Mouse (Mus musculus) mouse embryonic stem cell (cell line): ENCODE measurements around the gene Anks1b.

ENCODE experiments used
- in situ Hi-C, 2 experiments: fragments of 300-500 bp; cut with MboI; formaldehyde crosslinking; loops; 1 replicate in 1 of 2; 3 replicates in 1 of 2; pipeline ENCODE4 v1.14.3; 2019 to 2020; ENCODE audit warnings: low sequenced_read_pairs in 2 of 2, low pct_unique_long_range_greater_than_20kb in 1 of 2, mixed read lengths in 1 of 2; ENCODE audit not compliant: unreplicated experiment in 1 of 2

Gene Anks1b

GRCm38 (mm10) chr10:89873146-89873950 is at the start of gene Anks1b:
TSS of gene Anks1b (plus strand) at chr10:89873509.
- in situ Hi-C loops: loop anchor here in 1 of 2 experiments (25.0 kb wide), 1 partner anchor 411 kb away; no protein-coding TSS in a partner anchor

DNA sequence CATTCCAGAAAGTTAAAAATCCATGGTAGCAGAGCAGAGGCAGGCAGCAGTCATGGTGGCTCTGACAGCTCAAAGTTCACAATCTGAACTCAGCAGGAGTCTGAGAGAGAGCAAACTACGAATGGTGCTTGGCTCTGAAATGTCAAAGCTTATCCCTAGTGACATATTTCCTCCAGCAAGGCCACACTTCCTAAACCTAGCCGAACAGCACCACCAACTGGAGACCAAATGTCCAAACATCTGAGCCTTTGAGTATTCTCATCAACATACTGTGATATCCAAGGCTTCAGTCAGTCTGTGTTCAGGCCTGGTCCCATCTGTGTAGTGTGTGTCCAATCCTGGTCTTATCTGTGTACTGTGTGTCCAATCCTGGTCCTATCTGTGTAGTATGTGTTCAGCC is 49.4 kb upstream of the Anks1b start:
- in situ Hi-C loops: no loop called here

GRCm38 (mm10) chr10:89826896-89827295 is 46.4 kb upstream of the Anks1b start:
- in situ Hi-C loops: no loop called here

DNA sequence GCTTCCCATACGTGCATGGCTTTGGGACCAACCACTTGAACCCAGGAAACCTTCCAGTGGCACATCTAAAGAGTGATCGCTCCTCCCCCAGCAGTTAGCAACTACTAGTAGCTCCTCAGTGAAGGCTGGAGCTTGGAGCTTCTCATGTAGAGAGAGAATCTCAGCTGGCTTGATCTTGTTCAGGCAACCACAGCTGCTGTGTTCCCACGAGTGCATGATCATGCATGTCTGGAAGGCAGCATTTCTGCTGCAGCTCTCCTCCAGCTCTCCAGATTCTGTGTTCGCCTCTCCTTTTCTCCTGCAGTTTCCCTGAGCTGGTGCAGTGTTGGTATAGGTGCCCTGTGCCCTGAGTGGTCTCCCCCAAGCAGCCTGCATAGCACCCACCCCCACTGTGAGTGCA is 41.0 kb upstream of the Anks1b start:
- in situ Hi-C loops: no loop called here

DNA sequence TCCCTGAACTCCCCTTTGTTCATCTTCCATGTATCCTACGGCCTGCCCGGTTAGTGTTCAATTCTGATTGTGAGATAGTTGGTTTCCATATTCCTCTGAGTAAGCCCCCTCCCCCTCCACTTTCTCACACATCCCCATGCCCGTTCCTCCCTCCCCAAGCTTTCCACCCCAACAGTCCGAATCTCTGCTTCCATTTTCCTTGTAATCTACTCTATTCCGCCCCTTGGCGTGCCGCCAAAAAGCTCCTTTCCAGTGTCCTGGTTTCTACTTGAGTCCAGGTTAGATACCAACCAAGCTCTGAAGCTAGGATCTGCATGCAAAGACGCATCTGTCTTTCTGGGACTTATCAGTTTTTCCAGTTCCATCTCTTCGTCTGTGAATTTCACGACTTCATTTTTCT is 40.1 kb upstream of the Anks1b start:
- in situ Hi-C loops: no loop called here

DNA sequence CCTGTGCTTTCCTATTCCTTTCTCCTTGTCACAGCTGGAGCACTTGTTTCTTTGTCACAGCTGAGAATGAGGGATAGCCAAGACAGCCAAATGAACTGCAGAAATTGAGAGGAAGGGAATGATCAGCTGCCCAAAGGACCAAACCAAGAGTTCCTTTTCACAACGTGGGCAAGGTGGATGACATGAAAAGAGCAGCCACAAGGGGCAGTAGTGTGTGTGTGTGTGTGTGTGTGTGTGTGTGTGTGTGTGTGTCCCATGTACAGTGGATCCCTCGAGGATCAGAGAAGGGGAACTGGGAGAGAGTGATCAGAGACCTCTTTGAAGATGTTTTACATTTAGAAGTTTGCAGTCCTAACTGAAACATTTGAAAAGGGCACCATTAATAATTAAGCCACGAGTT is 35.8 kb upstream of the Anks1b start:
- in situ Hi-C loops: no loop called here

- in situ Hi-C loops: no loop called here
These were observed 34.5 kb upstream of the Anks1b start for GRCm38 (mm10) chr10:89838834-89839233.

GRCm38 (mm10) chr10:89850951-89851350 is 22.4 kb upstream of the Anks1b start:
- in situ Hi-C loops: loop anchor here in 1 of 2 experiments (25.0 kb wide), 1 partner anchor 389 kb away; no protein-coding TSS in a partner anchor

- in situ Hi-C loops: loop anchor here in 1 of 2 experiments (25.0 kb wide), 1 partner anchor 393 kb away; no protein-coding TSS in a partner anchor
These were observed 17.9 kb upstream of the Anks1b start for GRCm38 (mm10) chr10:89855251-89855875.

GRCm38 (mm10) chr10:89856286-89856685 is 17.0 kb upstream of the Anks1b start:
- in situ Hi-C loops: loop anchor here in 1 of 2 experiments (25.0 kb wide), 1 partner anchor 394 kb away; no protein-coding TSS in a partner anchor

DNA sequence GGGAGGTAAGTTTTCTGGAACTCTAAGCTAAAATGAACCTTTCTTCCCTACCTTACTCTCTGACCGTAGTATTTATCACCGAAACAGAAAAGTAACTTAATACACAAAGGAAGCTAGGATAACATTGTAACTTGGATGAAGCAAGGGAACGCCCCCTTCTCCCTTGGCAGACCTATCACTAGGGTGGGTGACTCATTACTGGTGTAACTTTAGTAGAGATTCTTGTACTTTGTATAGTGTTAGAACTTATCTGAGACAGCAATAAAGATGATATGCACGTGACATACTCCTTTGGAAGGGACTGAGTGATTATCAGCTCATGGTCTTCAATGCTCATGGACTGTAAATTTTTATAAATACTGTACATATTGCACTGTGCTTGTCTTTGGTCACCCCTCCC is 5.1 kb upstream of the Anks1b start:
- in situ Hi-C loops: loop anchor here in 1 of 2 experiments (25.0 kb wide), 1 partner anchor 406 kb away; no protein-coding TSS in a partner anchor

DNA sequence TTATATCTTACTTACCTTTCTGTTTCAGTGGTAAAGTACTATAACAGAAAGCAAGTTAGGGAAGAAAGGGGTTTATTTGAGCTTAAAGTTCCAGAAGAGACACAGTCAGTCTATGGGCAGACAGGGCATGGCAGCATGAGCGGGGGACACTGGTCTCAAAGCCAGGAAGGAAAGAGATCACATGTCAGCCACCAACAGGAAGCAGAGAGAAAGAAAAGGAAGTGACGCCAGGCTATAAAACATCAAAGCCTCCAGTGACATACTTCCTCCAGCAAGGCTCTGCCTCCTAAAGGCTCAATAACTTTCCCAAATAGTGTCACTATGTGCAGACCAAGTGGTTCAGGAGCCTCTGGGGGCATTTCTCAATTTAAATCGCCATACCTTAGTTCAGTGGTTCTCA is 4.5 kb upstream of the Anks1b start:
- in situ Hi-C loops: loop anchor here in 1 of 2 experiments (25.0 kb wide), 1 partner anchor 407 kb away; no protein-coding TSS in a partner anchor

GRCm38 (mm10) chr10:89872501-89873145 is 686 bp upstream of the Anks1b start:
- in situ Hi-C loops: loop anchor here in 1 of 2 experiments (25.0 kb wide), 1 partner anchor 410 kb away; no protein-coding TSS in a partner anchor

DNA sequence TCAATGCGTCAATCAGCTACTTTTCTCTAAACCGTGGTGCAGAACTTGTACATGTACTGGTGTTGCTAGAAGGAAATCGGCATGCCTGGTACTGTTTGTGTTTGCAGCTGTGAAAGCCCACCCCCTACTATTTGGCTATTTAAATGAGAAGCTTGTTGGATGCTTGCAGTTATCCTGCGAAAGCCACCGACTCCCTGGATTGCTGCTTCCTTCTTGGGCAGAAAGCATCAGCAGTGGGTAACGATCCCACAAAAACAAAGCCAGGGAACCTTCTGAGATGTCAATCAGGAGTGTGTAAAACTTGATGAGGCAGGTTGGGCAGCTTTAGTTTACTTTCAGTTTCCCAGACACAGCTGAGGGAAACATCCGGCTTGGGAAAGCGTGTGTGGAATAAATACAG is 727 bp downstream of the Anks1b start:
- in situ Hi-C loops: loop anchor here in 1 of 2 experiments (25.0 kb wide), 1 partner anchor 412 kb away; no protein-coding TSS in a partner anchor

DNA sequence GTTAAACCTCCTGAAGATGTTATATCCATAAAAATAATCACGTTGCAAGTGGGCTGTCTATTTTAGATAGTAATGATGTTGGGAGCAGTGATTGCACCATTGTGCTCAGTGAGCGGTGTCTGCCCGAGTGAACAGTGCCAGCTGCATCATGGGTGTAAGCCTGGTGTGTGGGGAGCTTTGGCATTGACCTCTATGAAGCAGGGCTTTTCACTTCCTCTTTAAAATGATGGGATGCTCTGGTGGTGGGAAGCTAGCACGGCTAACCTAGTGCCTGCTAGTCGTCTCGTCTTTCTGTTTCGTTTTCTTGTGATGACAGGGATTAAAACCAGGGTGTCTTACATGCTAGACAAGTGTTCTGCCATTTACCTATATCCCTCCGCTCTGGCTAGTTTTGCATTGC is 10.3 kb downstream of the Anks1b start:
- in situ Hi-C loops: no loop called here

DNA sequence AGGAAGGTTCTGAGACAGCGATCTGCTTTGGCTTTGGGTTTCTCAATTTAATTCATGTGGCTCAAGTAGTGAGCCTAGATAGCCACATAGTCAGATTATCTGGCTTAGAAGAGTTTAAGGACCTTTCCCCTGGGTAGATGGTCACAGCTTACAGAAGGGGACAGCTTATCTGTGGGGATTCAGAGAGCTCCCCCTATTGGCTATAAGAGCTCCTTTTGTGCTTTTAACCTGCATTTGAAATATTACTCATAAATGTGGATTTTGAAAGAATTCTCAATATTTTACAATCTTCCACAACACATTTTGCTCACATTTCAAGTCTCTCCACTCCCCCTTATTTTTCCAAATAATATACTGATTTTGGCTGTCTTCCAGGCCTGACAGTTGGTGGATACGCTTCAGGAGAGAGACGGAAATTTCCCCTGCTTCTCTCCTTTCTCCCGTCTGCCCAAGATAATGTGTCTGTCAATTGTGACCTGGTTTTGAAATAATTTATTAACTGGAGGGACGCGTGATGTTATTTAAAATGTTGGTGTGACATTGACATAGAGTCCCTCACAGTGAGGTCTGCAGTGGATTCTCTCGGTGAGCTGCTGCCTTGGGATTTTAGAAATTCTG is 29.5 kb downstream of the Anks1b start:
- in situ Hi-C loops: no loop called here

DNA sequence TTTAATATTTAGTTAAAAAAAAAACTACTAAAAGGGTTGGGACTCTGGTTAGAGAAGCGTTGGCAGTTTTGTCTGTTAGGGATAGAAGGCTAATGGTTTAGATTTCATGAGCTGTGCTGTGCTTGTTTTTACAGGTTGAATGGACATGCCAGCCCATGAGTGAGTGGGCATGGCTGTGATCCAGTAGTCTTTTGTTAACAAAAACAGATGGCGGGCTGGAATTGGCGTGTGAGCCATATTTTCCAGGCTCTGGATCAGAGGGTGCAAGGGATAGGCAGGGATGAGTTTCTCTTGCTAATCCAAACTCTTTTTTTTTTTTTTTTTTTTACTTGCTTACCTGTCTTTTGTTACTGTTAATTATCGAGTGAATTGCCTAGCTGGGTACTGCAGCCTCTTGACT is 38.6 kb downstream of the Anks1b start:
- in situ Hi-C loops: no loop called here

DNA sequence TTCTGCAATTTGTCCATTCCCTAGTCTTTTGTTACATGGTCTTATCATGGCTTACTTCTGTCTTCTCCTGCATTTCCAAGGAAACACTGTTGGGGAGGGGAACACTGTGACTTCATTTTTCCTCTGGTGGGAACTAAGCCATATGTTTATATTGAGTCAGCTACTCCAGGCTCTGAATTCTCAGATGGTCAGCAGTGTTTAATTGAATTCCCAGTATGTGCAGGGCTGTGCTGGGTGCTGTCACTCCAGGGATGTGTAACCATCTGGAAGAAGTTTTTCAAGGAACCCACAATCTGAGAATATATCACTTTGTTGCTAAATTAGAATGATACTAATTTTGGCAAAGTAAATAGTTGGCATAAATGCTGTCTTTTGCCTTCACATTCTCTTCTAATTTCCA is 39.9 kb downstream of the Anks1b start:
- in situ Hi-C loops: no loop called here

- in situ Hi-C loops: no loop called here
These were observed 43.8 kb downstream of the Anks1b start for GRCm38 (mm10) chr10:89917141-89917540.
